Mouse (Mus musculus) layer of hippocampus, postnatal 10 days (tissue): ENCODE measurements around the gene Exosc10. TPM values are rescaled to one million over a fixed set of nuclear protein-coding genes. Genes with fewer than 3 reads are reported as not detected.

ENCODE experiments used
- DNase-seq, 2 experiments: peaks; one replicate each; pipeline ENCODE4 v3.0.0; 2021; ENCODE audit warnings: low spot score in 2 of 2
- total RNA-seq, 2 experiments: library from RNA; stranded (reverse); gene quantifications; 2 replicates each; pipeline ENCODE4 v1.2.3; 2021

Exosc10 gene
- total RNA-seq, 2 experiments from 2014 or later = 57.5 to 58.2 TPM

DNA sequence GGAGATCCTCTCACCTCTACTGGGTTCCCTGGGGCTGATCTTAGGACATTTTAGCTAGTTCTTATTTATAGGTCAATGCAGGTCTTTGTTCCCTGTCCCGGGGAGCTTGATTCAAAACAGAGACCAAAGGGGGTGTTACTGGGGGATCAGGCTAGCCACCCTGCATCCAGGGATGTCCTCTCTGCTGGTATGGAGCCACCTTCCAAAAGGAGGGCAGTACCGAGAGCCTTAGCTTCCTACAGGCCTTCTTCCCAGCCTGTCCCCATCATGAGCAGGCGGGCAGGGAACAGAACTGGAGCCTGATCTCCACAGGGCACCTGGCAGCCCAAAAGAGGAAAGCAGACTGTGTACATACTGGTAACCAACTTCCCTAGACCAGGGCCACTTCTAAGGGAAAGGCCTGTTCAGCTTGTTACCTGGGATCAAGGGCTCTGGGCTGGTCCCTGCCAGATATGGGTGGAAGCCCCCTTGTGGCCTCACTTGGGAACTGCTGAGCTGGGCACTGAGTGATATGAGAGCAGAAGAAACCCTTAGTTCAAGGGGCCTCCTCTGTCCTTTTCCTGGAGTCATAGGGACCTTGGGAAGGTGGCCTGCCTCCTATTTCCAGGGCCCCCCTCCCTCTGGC, 46.4 kb downstream of the Exosc10 start:
- peak; percentile 74 to 77 for DNase-seq

GRCm38 (mm10) chr4:148607758-148608157, 49.5 kb downstream of the Exosc10 start:
- peak; percentile 80 to 83 for DNase-seq

GRCm38 (mm10) chr4:148609805-148610204, 51.6 kb downstream of the Exosc10 start:
- DNase-seq = no peak

DNA sequence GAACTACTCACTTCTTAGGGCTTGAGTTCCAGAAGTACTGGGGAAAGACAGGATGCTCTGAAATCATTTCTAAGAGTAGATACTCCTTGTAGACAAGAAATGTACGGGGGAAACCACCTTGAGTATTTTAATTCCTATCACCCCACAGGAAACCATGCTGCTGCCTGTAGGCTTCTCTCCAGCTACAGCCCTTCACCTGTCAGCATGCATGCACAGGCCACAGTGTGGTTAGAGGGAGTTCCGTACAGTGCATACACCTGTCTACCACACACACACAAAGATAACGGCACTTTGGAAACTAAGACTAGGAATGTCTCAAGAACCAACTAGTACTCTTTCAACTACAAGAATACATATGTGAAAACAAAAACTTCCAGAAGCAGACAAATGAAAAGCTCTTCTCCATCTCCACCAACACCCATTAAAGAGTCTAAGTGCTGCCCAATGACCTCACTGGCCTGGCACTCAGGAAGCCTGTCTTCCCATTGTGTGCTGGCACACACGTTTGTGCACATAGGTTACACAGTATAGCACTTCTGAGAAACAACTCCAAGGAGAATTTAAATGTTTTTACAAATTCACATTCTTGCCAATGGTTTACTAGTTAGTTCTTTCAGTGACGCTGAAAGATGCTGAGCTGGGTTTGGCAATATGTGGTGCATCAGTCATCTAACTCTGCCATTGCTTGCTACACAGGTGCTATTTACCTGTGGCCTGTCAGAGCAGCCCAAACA, 52.6 kb downstream of the Exosc10 start:
- no peak for DNase-seq

GRCm38 (mm10) chr4:148612557-148612956, 54.3 kb downstream of the Exosc10 start:
- DNase-seq = no peak

- DNase-seq = no peak
Measured at GRCm38 (mm10) chr4:148613738-148614137, 55.5 kb downstream of the Exosc10 start.

- no peak for DNase-seq
Measured at GRCm38 (mm10) chr4:148619805-148620204, 61.6 kb downstream of the Exosc10 start.

GRCm38 (mm10) chr4:148620718-148621117, 62.5 kb downstream of the Exosc10 start:
- DNase-seq = no peak

- DNase-seq = no peak
Measured at GRCm38 (mm10) chr4:148622485-148622884, 64.3 kb downstream of the Exosc10 start.

DNA sequence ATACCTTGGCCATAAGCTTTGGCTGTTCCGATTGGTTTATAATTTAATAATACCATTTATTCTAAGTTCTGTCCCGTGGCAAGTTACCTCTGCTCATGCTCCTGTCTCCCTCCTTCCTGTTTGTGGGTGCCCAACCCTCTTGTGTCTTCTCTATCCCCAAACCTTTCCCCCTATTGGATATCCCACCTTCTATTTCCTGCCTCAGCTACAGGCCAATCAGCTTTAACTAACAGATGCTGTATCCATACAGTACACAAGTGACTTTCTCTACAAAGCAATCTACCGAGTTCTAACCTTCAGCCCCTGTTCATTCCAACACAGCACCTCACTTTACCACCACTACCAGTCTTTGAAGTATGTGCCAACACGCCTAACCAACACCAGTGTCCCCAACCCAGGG, 65.4 kb downstream of the Exosc10 start:
- no peak for DNase-seq

DNA sequence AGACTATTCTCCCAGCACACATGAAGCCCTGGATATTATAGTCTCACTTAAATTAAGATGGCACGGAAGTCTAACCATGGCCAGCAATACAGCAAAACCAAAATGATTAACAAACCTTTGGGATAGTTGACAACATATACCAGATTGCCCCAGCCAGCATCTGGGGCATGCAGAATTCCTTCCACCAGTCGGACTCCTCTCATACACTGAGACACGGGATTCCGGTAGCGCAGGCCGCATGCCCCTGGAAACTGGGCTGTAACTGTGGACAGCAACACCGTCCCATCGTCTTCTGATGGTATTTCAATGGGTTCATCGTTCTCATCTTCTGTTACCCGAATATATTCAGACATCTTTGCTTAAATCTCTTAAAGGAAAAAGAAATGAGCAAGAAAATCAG, 66.8 kb downstream of the Exosc10 start:
- no peak for DNase-seq

DNA sequence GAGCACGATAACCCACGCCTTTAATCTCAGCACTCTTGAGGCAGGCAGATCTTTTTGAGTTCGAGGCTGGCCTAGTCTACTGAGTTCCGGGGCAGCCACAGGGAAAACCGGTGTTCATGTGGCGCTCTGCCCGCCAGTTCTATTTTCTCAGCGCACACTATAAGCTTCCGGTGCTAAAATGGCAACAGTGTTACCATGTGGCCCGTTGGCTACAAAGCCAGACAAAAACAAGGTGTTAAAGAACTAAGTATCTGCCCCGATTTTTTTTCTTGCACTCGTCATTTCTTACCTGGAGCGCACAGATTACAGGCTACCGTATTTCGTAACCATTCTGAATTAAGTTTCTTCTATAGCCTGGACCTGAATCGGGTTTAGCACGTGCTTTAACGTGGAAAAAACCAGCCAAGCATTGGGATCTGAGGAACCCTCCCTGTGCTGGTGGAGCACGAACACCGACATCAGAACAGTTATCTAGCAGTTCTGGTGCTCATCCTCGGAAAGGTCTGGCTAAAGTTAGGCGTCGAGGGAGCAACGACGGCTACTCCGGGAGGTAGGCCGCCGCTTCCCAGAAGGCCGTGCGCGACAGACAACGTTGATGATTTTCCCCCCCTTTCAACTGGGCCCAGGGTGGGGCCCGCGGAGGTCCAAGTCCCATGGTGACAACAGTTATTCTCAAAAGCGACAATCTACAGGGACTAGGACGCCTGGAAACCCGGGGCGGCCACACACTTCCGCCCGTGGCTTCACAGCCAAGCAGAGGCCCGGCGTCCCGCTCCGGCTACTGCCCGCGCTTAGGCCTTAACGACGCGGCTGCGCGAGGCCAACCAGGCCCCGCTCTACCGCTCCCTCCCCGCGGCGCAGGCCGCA, 67.8 kb downstream of the Exosc10 start:
- DNase-seq = peak in 1 of 2 experiments; percentile 47

- DNase-seq = peak; percentile 95 to 97
Measured at GRCm38 (mm10) chr4:148626623-148627185, 68.5 kb downstream of the Exosc10 start, which contains the start of gene Tardbp. Gene Tardbp, minus strand, starts transcription at chr4:148627019.

- DNase-seq = no peak
Measured at GRCm38 (mm10) chr4:148627246-148627645, 69.0 kb downstream of the Exosc10 start.

Other genes starting within 250 kb of the Exosc10 start
- 1 to 10 TPM; 7.8 to 8.4 TPM for gene Ubiad1, start 113.7 kb upstream of the Exosc10 start, total RNA-seq
- gene Mtor, start 109.8 kb upstream of the Exosc10 start, total RNA-seq = 10 to 100 TPM; 81.3 to 85.9 TPM
- under 1 TPM; 0.20 to 0.21 TPM for gene Angptl7, start 58.0 kb upstream of the Exosc10 start, total RNA-seq
- gene Srm, start 33.1 kb downstream of the Exosc10 start, total RNA-seq = 10 to 100 TPM; 83.5 to 83.8 TPM
- 1 to 10 TPM; 2.2 to 2.9 TPM for gene Masp2, start 44.1 kb downstream of the Exosc10 start, total RNA-seq
- gene Tardbp, start 68.6 kb downstream of the Exosc10 start, total RNA-seq = 100 to 1,000 TPM; 199 to 221 TPM
- not detected for gene Gm572, start 84.9 kb downstream of the Exosc10 start, total RNA-seq
- 1 to 10 TPM; 1.1 to 1.3 TPM for gene Casz1, start 246.0 kb downstream of the Exosc10 start, total RNA-seq